Mouse (Mus musculus) CH12.LX (cell line): Measurements from ENCODE around the gene Klf7. TPM values are rescaled to one million over a fixed set of nuclear protein-coding genes. Genes with fewer than 3 reads are reported as not detected.

ENCODE experiments used
- DNase-seq: peaks from one replicate; pipeline ENCODE4 v3.0.0-alpha.2; 2013; ENCODE audit errors: extremely low read depth
- H3K27ac ChIP-seq: 2 replicates; pipeline ENCODE4 v1.5.1; 2012; ENCODE audit warnings: low read depth, mild to moderate bottlenecking, control low read depth, moderate library complexity; ENCODE audit not compliant: insufficient read depth
- H3K27me3 ChIP-seq: replicated peaks from 2 replicates; pipeline ENCODE3; 2012; ENCODE audit warnings: inconsistent platforms
- H3K36me3 ChIP-seq, 2 experiments: replicated peaks in 1 of 2; 2 replicates each; pipeline versions ENCODE3 to v1.6.1; 2012; ENCODE audit warnings: inconsistent platforms in 1 of 2, low read length in 1 of 2, mild to moderate bottlenecking in 1 of 2, mixed read lengths in 1 of 2, moderate library complexity in 1 of 2; ENCODE audit not compliant: control insufficient read depth in 1 of 2, insufficient read depth in 1 of 2
- H3K4me1 ChIP-seq, 2 experiments: 2 replicates each; pipeline ENCODE4 v1.6.1; 2012; ENCODE audit warnings: inconsistent platforms in 1 of 2, moderate library complexity in 1 of 2; ENCODE audit not compliant: insufficient read depth in 2 of 2, control insufficient read depth in 1 of 2
- H3K4me2 ChIP-seq: 2 replicates; pipeline ENCODE4 v1.6.1; 2012; ENCODE audit warnings: low read depth, mild to moderate bottlenecking, control low read depth; ENCODE audit not compliant: poor library complexity, insufficient read depth, severe bottlenecking
- H3K4me3 ChIP-seq, 3 experiments: fragments of 150-350 bp in 1 of 3; sonication (generic) in 1 of 3; replicated peaks in 1 of 3; 2 replicates each; pipeline versions ENCODE3 to v1.5.1; 2011 to 2012; ENCODE audit warnings: low read depth in 2 of 3, low read length in 2 of 3, mild to moderate bottlenecking in 2 of 3, moderate library complexity in 2 of 3, control low read depth in 1 of 3, improper control_type of control experiment in 1 of 3, inconsistent platforms in 1 of 3, mixed read lengths in 1 of 3; ENCODE audit not compliant: poor library complexity in 1 of 3
- H3K79me2 ChIP-seq: replicated peaks from 2 replicates; pipeline ENCODE4 v1.6.1; 2012; ENCODE audit warnings: mild to moderate bottlenecking, moderate library complexity; ENCODE audit not compliant: control insufficient read depth, poor library complexity, insufficient read depth, severe bottlenecking; ENCODE audit errors: extremely low read depth
- H3K9ac ChIP-seq: 2 replicates; pipeline ENCODE4 v1.6.1; 2012; ENCODE audit warnings: low read depth, mild to moderate bottlenecking, control low read depth, moderate library complexity; ENCODE audit not compliant: insufficient read depth
- H3K9me3 ChIP-seq: replicated peaks from 2 replicates; pipeline ENCODE3; 2012; ENCODE audit warnings: low read length, inconsistent platforms, mixed read lengths
- BHLHE40 ChIP-seq: IDR thresholded peaks from 2 replicates; pipeline ENCODE4 v1.6.1; 2011; ENCODE audit warnings: mild to moderate bottlenecking, low read depth, low read length, improper control_type of control experiment
- CHD1 ChIP-seq: IDR thresholded peaks from 2 replicates; pipeline ENCODE4 v1.6.1; 2012; ENCODE audit warnings: low read depth, low read length, improper control_type of control experiment, inconsistent platforms
- E2F4 ChIP-seq: IDR thresholded peaks from 2 replicates; pipeline ENCODE4 v1.6.1; 2011; ENCODE audit warnings: low read depth, low read length, improper control_type of control experiment; ENCODE audit not compliant: insufficient replicate concordance
- EP300 ChIP-seq: IDR thresholded peaks from 2 replicates; pipeline ENCODE4 v1.6.1; 2011; ENCODE audit warnings: low read length, improper control_type of control experiment
- GABPA ChIP-seq: IDR thresholded peaks from 2 replicates; pipeline ENCODE4 v1.6.1; 2012; ENCODE audit warnings: low read depth, low read length, improper control_type of control experiment, inconsistent platforms; ENCODE audit not compliant: insufficient replicate concordance
- JUN ChIP-seq: IDR thresholded peaks from 2 replicates; pipeline ENCODE4 v1.6.1; 2011; ENCODE audit warnings: low read depth, mild to moderate bottlenecking, low read length, improper control_type of control experiment, moderate library complexity; ENCODE audit not compliant: insufficient read depth
- KAT2A ChIP-seq: IDR thresholded peaks from 2 replicates; pipeline ENCODE4 v1.6.1; 2012; ENCODE audit warnings: low read length, improper control_type of control experiment, inconsistent platforms; ENCODE audit not compliant: insufficient replicate concordance
- MAFK ChIP-seq: IDR thresholded peaks from 2 replicates; pipeline ENCODE4 v1.6.1; 2011; ENCODE audit warnings: low read length, improper control_type of control experiment; ENCODE audit not compliant: insufficient replicate concordance
- MEF2A ChIP-seq: IDR thresholded peaks from 2 replicates; pipeline ENCODE4 v1.6.1; 2014; ENCODE audit warnings: low read depth, mild to moderate bottlenecking, inconsistent platforms, low read length, improper control_type of control experiment, borderline replicate concordance
- MXI1 ChIP-seq: IDR thresholded peaks from 2 replicates; pipeline ENCODE4 v1.6.1; 2011; ENCODE audit warnings: mild to moderate bottlenecking, low read depth, low read length, improper control_type of control experiment
- NELFE ChIP-seq: IDR thresholded peaks from 2 replicates; pipeline ENCODE4 v1.6.1; 2011; ENCODE audit warnings: low read depth, low read length, improper control_type of control experiment
- NRF1 ChIP-seq: IDR thresholded peaks from 2 replicates; pipeline ENCODE4 v1.6.1; 2014; ENCODE audit warnings: low read depth, mild to moderate bottlenecking, inconsistent platforms, low read length, improper control_type of control experiment, moderate library complexity
- POLR2A ChIP-seq: IDR thresholded peaks from 2 replicates; pipeline ENCODE4 v1.6.1; 2011; ENCODE audit warnings: low read depth, mild to moderate bottlenecking, improper control_type of control experiment, low read length
- RCOR1 ChIP-seq: conservative IDR thresholded peaks from 2 replicates; pipeline ENCODE4 v1.6.1; 2012; ENCODE audit warnings: low read depth, mild to moderate bottlenecking, inconsistent platforms, low read length, improper control_type of control experiment
- TBP ChIP-seq: conservative IDR thresholded peaks from 2 replicates; pipeline ENCODE4 v1.6.1; 2011; ENCODE audit warnings: low read depth, low read length, improper control_type of control experiment
- TCF12 ChIP-seq: IDR thresholded peaks from 2 replicates; pipeline ENCODE4 v1.6.1; 2014; ENCODE audit warnings: low read depth, mild to moderate bottlenecking, inconsistent platforms, low read length, improper control_type of control experiment
- UBTF ChIP-seq: IDR thresholded peaks from 2 replicates; pipeline ENCODE4 v1.6.1; 2012; ENCODE audit warnings: low read depth, mild to moderate bottlenecking, inconsistent platforms, low read length, improper control_type of control experiment, moderate library complexity
- USF2 ChIP-seq: conservative IDR thresholded peaks from 2 replicates; pipeline ENCODE4 v1.6.1; 2011; ENCODE audit warnings: low read depth, low read length, improper control_type of control experiment
- ZC3H11A ChIP-seq: IDR thresholded peaks from 2 replicates; pipeline ENCODE4 v1.6.1; 2012; ENCODE audit warnings: low read depth, mild to moderate bottlenecking, inconsistent platforms, low read length, improper control_type of control experiment
- ZMIZ1 ChIP-seq: IDR thresholded peaks from 2 replicates; pipeline ENCODE4 v1.6.1; 2012; ENCODE audit warnings: low read depth, mild to moderate bottlenecking, inconsistent platforms, low read length, improper control_type of control experiment
- dilution Hi-C: fragments of 300-500 bp; cut with MboI; formaldehyde crosslinking; loops from 2 replicates; pipeline ENCODE4 v1.14.3; 2020; ENCODE audit warnings: low sequenced_read_pairs; ENCODE audit not compliant: extremely low pct_unique_long_range_greater_than_20kb, extremely low pct_ligation_motif_present
- in situ Hi-C: fragments of 300-500 bp; cut with MboI; formaldehyde crosslinking; loops from 3 replicates; pipeline ENCODE4 v1.14.3; 2019; ENCODE audit warnings: low sequenced_read_pairs, low pct_ligation_motif_present, low pct_unique_long_range_greater_than_20kb, mixed read lengths
- polyA plus RNA-seq: library from polyadenylated mRNA; unstranded; fragments of >175 nt; gene quantifications from 2 replicates; pipeline ENCODE4 v1.2.1, GENCODE M21; 2012; ENCODE audit warnings: low read depth; ENCODE audit not compliant: insufficient read length
- total RNA-seq, 2 experiments: library from RNA; depleted of rRNA; stranded (reverse); fragments of 300-350 nt in 1 of 2; fragments of >200 nt in 1 of 2; gene quantifications; 2 replicates each; pipeline ENCODE4 v1.2.3; 2012 to 2014

Klf7 gene
- total and polyA plus RNA-seq, 3 experiments: 4.3 to 6.5 (median 6.2) TPM

DNA sequence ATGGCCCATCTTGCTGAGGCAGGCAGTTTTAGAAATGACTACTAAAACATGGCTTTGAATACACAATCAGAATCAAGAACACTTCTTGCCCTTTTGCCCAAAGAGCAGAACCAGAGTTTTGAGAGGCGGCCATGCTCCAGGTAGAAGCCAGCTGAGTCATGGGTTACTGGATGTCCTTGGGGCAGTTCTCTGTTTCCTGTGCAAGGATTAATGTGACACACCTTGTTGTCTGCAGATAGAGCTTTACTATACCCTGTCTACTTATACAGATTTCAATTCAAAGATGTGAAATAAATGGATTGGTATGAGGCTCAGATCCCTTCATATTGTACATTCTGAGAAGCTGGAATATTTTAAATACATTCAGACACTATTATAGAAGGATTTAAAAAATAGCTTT, 40.3 kb downstream of the Klf7 start:
- Histone ChIP-seq H3K4me2 (no peak overlapping the region), H3K9ac (no peak overlapping the region), H3K27me3 (no peaks in the 10 kb centered on the region), H3K4me3 (no peak overlapping the region), H3K27ac (no peak overlapping the region), H3K9me3 (no peaks in the 10 kb centered on the region), H3K4me1 (peaks cover 10 to 36% of the 10 kb centered on the region in 2 experiments), H3K36me3 (peaks cover 3 to 12% of the 10 kb centered on the region in 2 experiments), H3K79me2 (peaks cover 11% of the 10 kb centered on the region; the same call in 1 of the 2 replicates)
- no peak for DNase-seq
- dilution Hi-C loops: no loop called here
- no peak for TF ChIP-seq JUN
- TF ChIP-seq ZC3H11A: no peak
- TF ChIP-seq CHD1: no peak
- TF ChIP-seq TBP: no peak
- no peak for TF ChIP-seq TCF12
- TF ChIP-seq NRF1: no peak
- no peak for TF ChIP-seq UBTF
- no peak for TF ChIP-seq MAFK
- TF ChIP-seq USF2: no peak
- no peak for TF ChIP-seq MEF2A
- TF ChIP-seq MXI1: no peak
- no peak for TF ChIP-seq EP300
- in situ Hi-C loops: no loop called here

DNA sequence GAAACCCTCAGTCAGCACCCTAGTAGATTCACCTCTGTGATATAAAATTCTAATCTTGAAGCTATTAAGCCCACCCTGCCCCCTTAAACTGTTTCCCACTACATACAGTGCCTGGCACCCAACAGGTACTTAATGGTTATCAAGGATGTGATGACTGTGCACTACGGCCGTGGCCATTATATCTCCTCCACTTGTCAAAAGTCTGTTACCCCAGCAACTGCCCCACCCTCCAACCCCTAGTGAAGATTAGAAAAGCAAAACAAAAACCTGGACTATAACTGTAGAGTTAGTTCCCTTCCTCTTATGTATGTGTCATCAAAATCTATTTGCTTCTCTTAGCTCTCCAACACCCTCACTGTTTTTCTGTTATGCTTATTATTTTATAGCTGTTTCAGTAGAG, 40.9 kb downstream of the Klf7 start:
- TF ChIP-seq MXI1: no peak
- no peak for TF ChIP-seq POLR2A
- TF ChIP-seq RCOR1: no peak
- no peak for TF ChIP-seq KAT2A
- TF ChIP-seq NELFE: no peak
- no peak for TF ChIP-seq GABPA
- TF ChIP-seq TBP: no peak
- no peak for TF ChIP-seq BHLHE40
- no peak for TF ChIP-seq MAFK
- no peak for TF ChIP-seq E2F4
- no peak for TF ChIP-seq ZMIZ1
- TF ChIP-seq NRF1: no peak
- Histone ChIP-seq H3K36me3 (peaks cover 6 to 17% of the 10 kb centered on the region in 2 experiments), H3K27ac (no peak overlapping the region), H3K27me3 (no peaks in the 10 kb centered on the region), H3K4me2 (no peak overlapping the region), H3K4me1 (peaks cover 10 to 38% of the 10 kb centered on the region in 2 experiments), H3K9ac (no peak overlapping the region), H3K9me3 (no peaks in the 10 kb centered on the region), H3K4me3 (no peak overlapping the region), H3K79me2 (peaks cover 11% of the 10 kb centered on the region; the same call in 1 of the 2 replicates)
- in situ Hi-C loops: no loop called here
- no peak for DNase-seq
- dilution Hi-C loops: no loop called here
